Mouse (Mus musculus): ENCODE measurements around the gene Nup188. TPM values are rescaled to one million over a fixed set of nuclear protein-coding genes. Genes with fewer than 3 reads are reported as not detected.

Nup188 gene
- polyA plus RNA-seq, 1 experiment from 2014 or later = 35.4 TPM

DNA sequence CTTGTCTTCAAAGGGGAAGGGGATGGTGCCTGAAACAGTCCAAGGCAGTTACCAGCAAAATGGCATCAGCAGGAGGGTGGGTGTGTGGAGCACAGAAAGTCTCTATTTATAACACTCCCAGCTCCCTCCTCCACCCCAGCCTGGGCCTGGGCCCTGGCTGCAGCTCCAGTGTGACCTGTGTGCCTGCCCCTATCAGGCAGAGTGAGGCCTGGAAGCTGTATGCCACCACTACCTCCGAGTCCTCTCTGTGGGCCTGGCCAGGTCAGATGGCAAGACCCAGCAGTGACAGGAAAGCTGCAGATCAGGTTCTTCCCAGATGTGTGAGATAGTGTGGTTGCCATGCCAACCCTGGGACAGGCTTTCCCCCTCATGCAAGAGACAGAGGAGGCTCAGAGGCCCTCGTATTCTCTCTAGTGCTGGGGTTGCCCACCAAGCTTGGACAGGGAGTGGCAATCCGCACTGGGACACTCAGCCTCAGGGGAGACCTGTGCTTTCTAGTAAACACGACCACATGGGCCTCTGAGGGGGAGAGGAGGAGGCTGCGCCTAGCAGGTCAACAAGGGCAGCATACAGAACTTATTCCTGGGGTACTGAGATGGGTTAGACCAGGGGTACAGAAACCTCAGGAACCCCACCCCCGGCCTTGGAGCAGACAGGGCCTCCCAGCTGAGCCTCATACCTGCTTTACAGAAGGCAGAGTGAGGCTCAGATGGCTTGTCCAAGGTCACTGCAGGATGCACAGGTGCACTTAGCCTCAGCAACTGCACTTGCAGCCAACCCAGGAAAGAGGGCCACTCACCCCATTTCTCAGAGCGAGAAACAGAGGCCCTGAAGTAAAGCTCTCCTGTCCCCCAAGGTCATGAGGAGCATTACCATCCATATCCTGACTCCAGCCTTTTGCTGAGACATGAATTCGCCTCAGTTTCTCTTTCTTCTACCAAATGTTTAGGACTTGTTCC is 71.6 kb downstream of the Nup188 start:
- Histone ChIP-seq H3K4me3 (ENCODE audit: low read depth, low read length) (peak overlapping the region; percentile 79), H3K36me3 (ENCODE audit: control insufficient read depth, insufficient read depth, low read length) (peaks cover 26% of the 10 kb centered on the region), H3K9ac (ENCODE audit: low read depth, low read length) (peak overlapping the region; percentile 80), H3K27me3 (replicated peaks; ENCODE audit: control insufficient read depth, insufficient read depth, low read length) (no peaks in the 10 kb centered on the region), H3K9me3 (ENCODE audit: control insufficient read depth, low read length) (no peaks in the 10 kb centered on the region), H3K27ac (replicated peaks; ENCODE audit: low read depth, low read length) (peak overlapping the region; percentile 75; the same call in 1 of the 2 replicates), H3K4me1 (ENCODE audit: control insufficient read depth, insufficient read depth, low read length) (peaks cover 10% of the 10 kb centered on the region), H3K4me2 (ENCODE audit: low read depth, low read length) (peak overlapping the region; percentile 93)
- peak; percentile 32 for DNase-seq (ENCODE audit: low spot score)
- no peak for ATAC-seq (ENCODE audit: low read depth)
- 43% methylated on average over 8 of the region's 8 CpGs for WGBS

DNA sequence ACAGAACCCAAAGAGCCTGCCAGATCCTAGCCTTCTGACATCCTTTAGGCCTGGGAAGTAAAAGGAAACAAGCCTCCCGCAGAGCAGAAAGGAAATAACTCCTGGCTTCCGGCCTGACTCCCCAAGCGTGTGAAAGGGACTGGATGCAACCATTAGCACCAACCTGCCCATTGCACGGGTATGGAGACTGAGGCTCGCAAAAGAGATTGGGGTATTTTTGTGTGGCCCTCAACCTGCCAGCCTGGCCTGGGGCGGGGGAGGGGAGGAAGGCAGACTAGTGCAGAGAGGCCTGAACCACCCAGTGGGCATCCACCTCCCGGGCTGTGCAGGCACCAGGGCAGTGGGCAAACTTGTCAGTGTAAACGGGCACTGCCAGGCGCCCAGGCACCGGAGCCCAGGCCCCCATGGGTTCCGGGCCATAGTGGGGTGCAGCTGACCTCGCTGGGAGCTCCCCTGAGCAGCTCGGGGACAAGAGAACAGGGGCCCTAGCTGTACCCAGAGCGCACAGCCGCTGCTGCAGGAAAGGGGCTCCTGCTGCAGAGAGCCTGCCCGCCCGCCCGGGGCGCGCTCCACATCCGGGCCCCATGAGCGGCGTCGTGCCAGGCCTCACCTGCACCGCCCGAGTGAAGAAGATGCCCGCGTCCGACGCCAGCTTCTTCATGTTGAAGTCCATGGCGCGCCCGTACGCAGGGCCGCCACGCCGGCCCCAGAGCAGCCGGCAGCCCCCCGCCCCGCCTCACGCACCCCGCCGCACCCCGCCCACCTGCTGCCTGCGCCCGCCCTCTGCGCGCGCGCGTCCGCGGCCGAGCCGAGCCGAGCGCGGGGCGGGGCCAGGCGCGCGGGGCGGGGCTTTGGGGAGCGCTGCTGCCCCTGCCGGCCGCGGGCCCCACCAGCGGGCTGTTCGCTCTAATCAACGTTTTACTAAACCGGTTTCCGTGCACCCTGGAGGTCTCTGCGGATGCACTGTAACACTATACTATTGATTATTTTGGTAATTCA is 72.6 kb downstream of the Nup188 start, which contains the start of gene Sh3glb2:
TSS of gene Sh3glb2 (minus strand) at position 805 of the 999 bp plus-strand sequence.
- Histone ChIP-seq H3K4me2 (ENCODE audit: low read depth, low read length) (peak within 1 kb of the TSS; percentile 93), H3K4me1 (ENCODE audit: control insufficient read depth, insufficient read depth, low read length) (peaks cover 10% of the 10 kb centered on the region), H3K4me3 (ENCODE audit: low read depth, low read length) (peak within 1 kb of the TSS; percentile 79), H3K36me3 (ENCODE audit: control insufficient read depth, insufficient read depth, low read length) (peaks cover 16% of the 10 kb centered on the region), H3K27me3 (replicated peaks; ENCODE audit: control insufficient read depth, insufficient read depth, low read length) (no peaks in the 10 kb centered on the region), H3K9me3 (ENCODE audit: control insufficient read depth, low read length) (no peaks in the 10 kb centered on the region), H3K9ac (ENCODE audit: low read depth, low read length) (peak within 1 kb of the TSS; percentile 80), H3K27ac (replicated peaks; ENCODE audit: low read depth, low read length) (peak within 1 kb of the TSS; percentile 75)
- DNase-seq (ENCODE audit: low spot score) = peak; percentile 90
- 5% methylated on average over 21 of the region's 73 CpGs for WGBS
- peak; percentile 80 for ATAC-seq (ENCODE audit: low read depth)

DNA sequence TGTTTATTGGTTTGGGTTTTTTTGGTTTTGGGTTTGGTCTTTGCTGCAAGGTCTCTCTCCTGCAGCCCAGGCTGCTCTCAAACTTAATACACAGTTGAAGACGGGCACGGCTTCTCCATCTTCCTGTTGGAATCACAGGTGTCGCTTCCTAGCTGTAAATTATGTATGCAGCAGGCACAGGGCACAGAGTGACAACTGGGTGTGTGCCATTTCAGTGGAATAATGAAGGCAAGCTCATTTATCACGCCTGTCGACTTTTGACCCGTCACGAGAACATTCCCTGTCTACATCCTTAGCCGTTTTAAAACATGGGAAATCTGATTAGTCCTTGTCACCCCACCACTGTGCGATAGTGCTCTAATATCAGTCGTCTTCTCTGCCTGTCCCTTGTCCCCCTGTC is 74.4 kb downstream of the Nup188 start:
- WGBS = 86% methylated on average over 10 of the region's 10 CpGs

DNA sequence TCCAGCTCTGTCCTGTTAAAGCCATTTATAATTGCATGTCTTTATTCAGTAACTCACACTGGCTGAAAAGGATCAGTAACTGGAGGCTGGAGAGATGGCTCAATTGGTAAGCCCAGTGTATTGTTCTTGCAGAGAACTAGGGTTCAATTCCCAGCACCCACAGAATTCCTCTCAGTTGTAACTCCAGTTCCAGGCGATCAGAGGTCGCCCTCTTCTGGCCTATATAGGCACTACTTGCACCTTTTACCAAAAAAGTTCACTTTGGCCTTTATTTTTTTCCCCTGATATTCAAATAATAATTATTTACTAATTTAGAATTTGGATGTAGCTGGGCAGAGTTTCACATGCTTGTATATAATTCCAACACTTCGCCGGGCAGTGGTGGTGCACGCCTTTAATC is 76.7 kb downstream of the Nup188 start:
- H3K9ac ChIP-seq (ENCODE audit: low read depth, low read length) = no peak overlapping the region
- H3K4me3 ChIP-seq (ENCODE audit: low read depth, low read length) = no peak overlapping the region
- no peak overlapping the region for H3K4me2 ChIP-seq (ENCODE audit: low read depth, low read length)
- no peaks in the 10 kb centered on the region for H3K27me3 ChIP-seq (replicated peaks; ENCODE audit: control insufficient read depth, insufficient read depth, low read length)
- no peak overlapping the region for H3K27ac ChIP-seq (replicated peaks; ENCODE audit: low read depth, low read length)
- peaks cover 14% of the 10 kb centered on the region for H3K36me3 ChIP-seq (ENCODE audit: control insufficient read depth, insufficient read depth, low read length)
- ATAC-seq (ENCODE audit: low read depth) (no peak), DNase-seq (ENCODE audit: low spot score) (no peak)
- 69% methylated on average over 5 of the region's 5 CpGs for WGBS
- no peaks in the 10 kb centered on the region for H3K9me3 ChIP-seq (ENCODE audit: control insufficient read depth, low read length)
- peaks cover 19% of the 10 kb centered on the region for H3K4me1 ChIP-seq (ENCODE audit: control insufficient read depth, insufficient read depth, low read length)

More for the DNA sequence above, 74.4 kb downstream of the Nup188 start:
- DNase-seq (ENCODE audit: low spot score) (no peak), ATAC-seq (ENCODE audit: low read depth) (no peak)
- Histone ChIP-seq H3K4me1 (ENCODE audit: control insufficient read depth, insufficient read depth, low read length) (peaks cover 19% of the 10 kb centered on the region), H3K27me3 (replicated peaks; ENCODE audit: control insufficient read depth, insufficient read depth, low read length) (no peaks in the 10 kb centered on the region), H3K36me3 (ENCODE audit: control insufficient read depth, insufficient read depth, low read length) (no peaks in the 10 kb centered on the region), H3K4me3 (ENCODE audit: low read depth, low read length) (no peak overlapping the region), H3K9ac (ENCODE audit: low read depth, low read length) (no peak overlapping the region), H3K4me2 (ENCODE audit: low read depth, low read length) (no peak overlapping the region), H3K27ac (replicated peaks; ENCODE audit: low read depth, low read length) (no peak overlapping the region), H3K9me3 (ENCODE audit: control insufficient read depth, low read length) (no peaks in the 10 kb centered on the region)

DNA sequence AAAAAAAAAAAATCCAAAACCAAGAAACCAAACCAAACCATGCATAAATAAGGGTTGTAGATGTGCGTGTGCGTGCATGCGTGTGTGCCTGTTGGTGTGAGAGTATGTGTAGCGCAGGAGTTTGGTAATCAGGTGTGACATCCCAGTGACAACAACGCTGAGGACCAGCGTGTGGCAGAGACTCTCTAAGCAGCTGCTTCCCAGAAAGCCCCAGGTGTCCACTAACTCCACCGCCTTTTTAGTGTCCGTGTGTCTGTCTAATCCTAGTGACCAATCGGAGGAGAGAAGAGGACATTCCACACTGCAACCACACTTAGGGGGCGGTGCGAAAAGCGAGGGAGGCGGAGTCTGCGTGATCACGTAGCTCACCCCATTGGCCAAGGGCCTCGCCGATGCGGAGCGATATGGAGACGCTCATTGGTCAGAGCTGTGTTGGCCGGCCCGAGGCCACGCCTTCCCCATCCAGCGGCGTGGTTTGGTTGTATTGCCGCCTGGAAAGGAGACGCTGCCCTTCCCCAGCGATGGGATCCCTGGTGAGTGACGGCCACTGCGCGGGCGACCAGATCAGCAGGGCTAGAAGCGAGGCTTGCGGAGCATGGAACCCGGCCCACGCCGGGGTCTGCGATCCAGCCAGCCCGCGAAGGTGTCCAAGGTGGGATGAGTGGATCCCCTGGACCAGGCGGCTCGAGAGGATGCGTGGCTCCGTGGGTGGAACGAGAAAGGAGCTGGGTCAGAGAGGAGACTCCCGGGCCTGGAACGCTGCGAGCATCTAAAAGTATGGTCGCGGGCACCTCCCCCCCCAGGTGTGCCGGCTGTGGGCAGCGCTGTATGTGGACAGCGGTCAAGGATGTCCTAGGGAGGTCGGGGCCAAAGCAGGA is 77.8 kb downstream of the Nup188 start, which contains the start of gene Miga2:
TSS of gene Miga2 (plus strand) at position 461 of the 878 bp plus-strand sequence.
- 0% methylated on average over 44 of the region's 54 CpGs for WGBS
- H3K4me1 ChIP-seq (ENCODE audit: control insufficient read depth, insufficient read depth, low read length) = peaks cover 11% of the 10 kb centered on the region
- peak; percentile 99 for ATAC-seq (ENCODE audit: low read depth)

DNA sequence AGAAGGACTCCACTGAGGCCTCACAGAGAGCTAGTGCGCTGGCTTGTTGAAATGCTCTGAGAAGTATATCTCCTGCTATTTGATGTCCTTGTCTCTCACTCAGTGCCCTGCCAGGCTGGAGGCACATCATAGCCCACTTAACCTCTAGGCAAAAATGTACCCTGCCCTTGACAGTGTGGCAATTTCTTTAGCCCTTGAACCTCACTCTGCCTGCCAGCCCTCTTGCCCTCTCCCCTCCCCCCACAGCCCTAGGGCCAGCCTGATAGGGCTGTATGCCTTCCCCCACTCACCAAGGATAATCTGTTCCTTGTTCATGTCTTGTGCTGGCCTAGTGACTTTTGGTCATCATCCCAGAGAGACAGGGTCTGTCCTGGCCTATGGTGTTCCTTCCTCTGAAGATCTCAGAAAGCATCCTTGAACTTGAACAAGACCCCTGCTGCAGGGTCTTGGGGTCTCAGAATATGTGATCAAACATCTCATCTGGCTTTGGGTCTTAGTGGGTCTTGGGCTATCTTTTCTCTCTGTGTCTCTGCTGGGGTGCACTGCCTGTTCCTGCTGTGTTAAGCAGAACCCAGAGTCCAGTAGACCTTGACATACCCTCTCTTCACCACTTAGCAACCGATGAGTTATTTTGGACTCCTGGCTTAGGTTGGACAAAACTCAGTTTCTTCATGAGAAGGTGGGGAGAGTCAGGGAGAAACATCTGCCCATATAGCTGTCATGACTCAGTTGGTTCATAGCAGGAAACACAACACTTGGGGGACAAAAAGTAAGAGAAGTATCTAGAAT is 79.3 kb downstream of the Nup188 start:
- WGBS = 89% methylated on average over 2 of the region's 2 CpGs
- no peaks in the 10 kb centered on the region for H3K27me3 ChIP-seq (replicated peaks; ENCODE audit: control insufficient read depth, insufficient read depth, low read length)
- DNase-seq (ENCODE audit: low spot score) = no peak
- H3K4me2 ChIP-seq (ENCODE audit: low read depth, low read length) = peak overlapping the region; percentile 93
- peaks cover 11% of the 10 kb centered on the region for H3K4me1 ChIP-seq (ENCODE audit: control insufficient read depth, insufficient read depth, low read length)
- no peak overlapping the region for H3K27ac ChIP-seq (replicated peaks; ENCODE audit: low read depth, low read length)
- ATAC-seq (ENCODE audit: low read depth) = no peak
- peak overlapping the region; percentile 95; the same call in 1 of the 2 replicates for H3K4me3 ChIP-seq (ENCODE audit: low read depth, low read length)
- H3K36me3 ChIP-seq (ENCODE audit: control insufficient read depth, insufficient read depth, low read length) = peaks cover 40% of the 10 kb centered on the region
- H3K9ac ChIP-seq (ENCODE audit: low read depth, low read length) = peak overlapping the region; percentile 82
- H3K9me3 ChIP-seq (ENCODE audit: control insufficient read depth, low read length) = no peaks in the 10 kb centered on the region

More for the DNA sequence above, 77.8 kb downstream of the Nup188 start, which contains the start of gene Miga2:
- Histone ChIP-seq H3K27me3 (replicated peaks; ENCODE audit: control insufficient read depth, insufficient read depth, low read length) (no peaks in the 10 kb centered on the region), H3K4me2 (ENCODE audit: low read depth, low read length) (peak within 1 kb of the TSS; percentile 93), H3K36me3 (ENCODE audit: control insufficient read depth, insufficient read depth, low read length) (peaks cover 25% of the 10 kb centered on the region), H3K9ac (ENCODE audit: low read depth, low read length) (peak within 1 kb of the TSS; percentile 82), H3K9me3 (ENCODE audit: control insufficient read depth, low read length) (no peaks in the 10 kb centered on the region), H3K27ac (replicated peaks; ENCODE audit: low read depth, low read length) (peak within 1 kb of the TSS; percentile 72), H3K4me3 (ENCODE audit: low read depth, low read length) (peak within 1 kb of the TSS; percentile 95)
- DNase-seq (ENCODE audit: low spot score) = peak; percentile 100

DNA sequence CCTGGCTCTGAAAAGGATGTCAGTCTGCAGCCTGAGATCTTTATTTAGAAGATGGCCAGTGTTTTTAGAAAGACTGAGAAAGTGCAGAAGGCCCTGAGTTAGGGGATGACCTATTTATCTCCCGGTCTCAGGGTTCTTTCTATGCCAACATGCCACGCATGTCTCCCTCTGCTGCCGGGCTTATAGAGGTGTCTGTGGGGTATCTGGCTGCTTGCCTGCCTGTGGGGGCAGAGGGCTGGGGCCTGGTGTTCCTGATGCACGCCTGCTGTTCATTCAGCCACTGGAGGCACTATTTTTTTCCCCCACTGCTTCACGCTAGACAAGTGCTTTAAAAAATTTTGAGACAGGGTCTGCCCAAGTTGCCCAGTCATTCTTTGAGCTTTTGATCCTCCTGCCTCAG is 80.0 kb downstream of the Nup188 start:
- DNase-seq (ENCODE audit: low spot score) (no peak), ATAC-seq (ENCODE audit: low read depth) (no peak)
- Histone ChIP-seq H3K36me3 (ENCODE audit: control insufficient read depth, insufficient read depth, low read length) (peaks cover 47% of the 10 kb centered on the region), H3K27ac (replicated peaks; ENCODE audit: low read depth, low read length) (no peak overlapping the region), H3K9ac (ENCODE audit: low read depth, low read length) (no peak overlapping the region), H3K9me3 (ENCODE audit: control insufficient read depth, low read length) (no peaks in the 10 kb centered on the region), H3K27me3 (replicated peaks; ENCODE audit: control insufficient read depth, insufficient read depth, low read length) (no peaks in the 10 kb centered on the region), H3K4me3 (ENCODE audit: low read depth, low read length) (no peak overlapping the region), H3K4me2 (ENCODE audit: low read depth, low read length) (no peak overlapping the region), H3K4me1 (ENCODE audit: control insufficient read depth, insufficient read depth, low read length) (peaks cover 11% of the 10 kb centered on the region)
- 78% methylated on average over 5 of the region's 5 CpGs for WGBS
